Mouse (Mus musculus) right cerebral cortex, adult 2 months (tissue): Measurements from ENCODE around the gene Vopp1.
"Not testable (repeated sequence)": the region's sequence is repeated elsewhere in the genome, so short reads cannot be mapped to it uniquely, and the experiment has no call there.

Experiments
- DNase-seq, 2 experiments: peaks; one replicate each; pipeline ENCODE4 v3.0.0; 2021 to 2022; ENCODE audit warnings: low spot score in 2 of 2

Gene Vopp1

GRCm38 (mm10) chr6:57824422-57825258 lies at the start of gene Vopp1:
TSS of gene Vopp1 (minus strand) at chr6:57825159.
- peak; percentile 70 to 77 for DNase-seq

DNA sequence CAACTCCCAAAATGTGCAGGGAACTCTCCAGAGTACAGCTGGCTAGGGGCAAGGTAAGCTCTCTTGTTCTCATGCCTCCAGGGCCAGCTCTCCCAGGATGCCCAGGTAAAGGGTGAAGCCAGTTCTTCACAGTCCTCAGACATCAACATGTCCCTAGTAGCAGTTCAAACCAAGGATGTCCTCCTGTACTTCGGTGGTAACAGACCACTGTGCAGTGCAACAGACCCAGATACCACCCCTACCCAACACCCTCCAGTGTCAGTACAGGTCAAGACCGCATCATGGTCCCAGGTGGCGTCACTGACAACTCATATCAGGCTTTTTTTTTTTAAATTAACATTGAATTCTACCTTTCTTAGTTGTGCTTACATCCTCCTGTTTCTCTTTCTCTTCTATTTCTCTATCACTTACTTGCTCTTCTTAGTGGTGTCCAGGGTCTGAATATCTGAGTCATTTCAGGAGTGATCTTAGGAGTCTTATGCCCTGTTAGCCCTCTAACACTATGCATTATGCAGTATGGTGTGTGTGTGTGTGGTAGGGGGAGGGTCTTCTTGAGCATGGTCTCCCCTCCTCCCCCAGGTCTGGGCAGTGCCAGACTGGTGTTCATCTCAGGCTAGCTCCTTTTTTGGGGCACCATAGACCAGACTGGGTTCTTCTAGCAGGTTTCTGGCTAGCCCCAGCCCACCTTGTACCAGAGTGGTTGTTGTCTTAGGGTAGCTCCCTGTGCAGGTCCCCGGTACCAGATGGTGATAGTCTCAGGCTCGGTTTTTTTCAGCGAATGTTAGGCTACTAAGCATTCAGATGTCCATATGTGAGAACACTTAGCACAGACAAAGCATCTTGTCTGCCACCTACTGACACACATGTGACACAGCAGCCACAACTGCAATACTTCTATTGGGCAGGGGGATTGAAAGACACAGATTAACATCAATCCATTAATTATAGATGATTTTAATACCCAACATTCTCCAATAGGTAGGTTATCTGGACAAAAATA lies 34.4 kb upstream of the Vopp1 start:
- DNase-seq = peak; percentile 33 to 41

GRCm38 (mm10) chr6:57851177-57851576 lies 26.2 kb upstream of the Vopp1 start:
- DNase-seq = not testable (repeated sequence)

DNA sequence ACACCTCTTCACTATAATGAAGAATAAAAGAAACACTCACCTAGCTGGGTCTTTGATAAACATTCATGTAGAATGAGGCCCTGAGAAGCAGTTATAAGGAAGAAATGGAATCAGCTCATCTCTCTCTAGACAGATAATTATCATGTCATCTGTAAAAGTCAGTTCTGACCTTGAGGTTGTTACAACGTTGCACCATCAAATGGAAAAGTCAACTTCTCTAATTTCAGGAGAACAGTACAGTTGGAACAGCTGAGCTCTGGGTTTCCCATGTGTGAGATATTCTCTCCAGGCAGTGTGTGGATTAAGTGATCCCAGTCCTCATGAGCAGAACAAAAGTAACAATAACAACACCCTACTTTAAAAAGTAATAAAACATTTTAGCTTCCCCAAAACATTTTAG lies 25.3 kb upstream of the Vopp1 start, which contains the start of gene Vmn1r21:
Vmn1r21 (minus strand) TSS at position 58 of the 400 bp plus-strand sequence.
- DNase-seq = no peak

- no peak for DNase-seq
Observed at GRCm38 (mm10) chr6:57839693-57840408, 14.9 kb upstream of the Vopp1 start.

GRCm38 (mm10) chr6:57825259-57825715 lies 328 bp upstream of the Vopp1 start:
- no peak for DNase-seq

DNA sequence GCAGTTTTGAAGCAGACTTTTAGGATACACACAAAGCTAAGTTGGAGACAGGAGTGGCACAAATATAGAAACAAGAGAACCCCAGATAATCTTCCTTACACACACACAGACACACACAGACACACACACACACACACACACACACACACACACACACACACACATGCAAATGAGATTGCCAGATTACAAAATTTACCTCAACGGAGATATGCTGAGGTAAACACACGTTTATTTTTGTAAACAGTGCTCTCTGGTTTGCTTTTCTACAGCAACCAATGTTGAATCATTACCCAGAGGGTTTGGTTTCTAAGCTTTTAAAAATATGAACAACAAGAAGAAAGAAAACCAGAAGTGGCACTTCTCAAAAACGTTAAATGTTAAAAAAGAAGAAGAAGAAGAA lies 1.5 kb downstream of the Vopp1 start:
- DNase-seq = no peak

GRCm38 (mm10) chr6:57822648-57823410 lies 2.1 kb downstream of the Vopp1 start:
- no peak for DNase-seq

GRCm38 (mm10) chr6:57814436-57814940 lies 10.5 kb downstream of the Vopp1 start:
- DNase-seq = peak; percentile 36 to 51

DNA sequence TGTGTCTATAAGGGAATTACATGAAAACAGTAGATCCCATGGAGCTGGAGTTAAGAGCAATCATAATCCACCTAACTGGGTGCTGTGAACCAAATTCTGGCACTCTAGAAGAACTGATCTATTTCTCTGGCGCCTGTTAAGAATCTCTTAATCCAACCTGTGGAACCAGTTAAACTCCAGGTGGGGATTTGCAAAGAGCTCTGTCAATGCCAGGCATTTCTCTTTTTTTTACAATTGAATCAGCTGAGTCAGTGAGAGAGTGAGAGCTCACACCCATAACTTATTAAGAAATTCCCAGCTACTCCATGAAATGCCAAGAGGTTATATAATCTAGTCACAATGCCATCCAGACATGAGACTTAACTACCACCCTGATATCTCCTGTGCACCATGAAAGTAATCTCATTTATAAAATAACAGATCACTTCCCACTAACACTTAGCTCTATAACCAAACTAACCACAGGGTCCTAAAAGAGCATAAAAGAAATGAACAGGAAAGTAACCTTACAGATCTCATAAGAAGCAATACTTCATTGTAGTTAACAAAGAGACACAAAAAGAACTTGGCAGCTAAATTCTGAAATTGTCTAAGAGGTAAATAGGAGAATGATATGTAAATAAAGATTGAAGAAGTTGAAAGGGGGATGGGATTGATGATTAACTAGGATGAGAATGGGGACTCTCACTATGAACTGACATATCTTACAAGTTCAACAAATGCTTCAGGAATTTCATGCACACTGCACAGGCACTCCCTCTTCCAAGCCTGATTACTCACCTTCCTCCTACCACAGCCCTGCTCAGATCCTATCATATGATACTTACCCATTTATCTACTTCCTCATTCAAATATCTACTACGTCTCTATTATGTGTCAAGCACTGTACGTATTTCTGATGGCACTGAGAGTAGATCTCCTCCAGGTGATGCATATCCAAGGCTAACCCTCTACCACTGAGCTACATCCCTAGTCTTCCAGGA lies 12.9 kb downstream of the Vopp1 start:
- no peak for DNase-seq

GRCm38 (mm10) chr6:57805218-57806069 lies 19.5 kb downstream of the Vopp1 start:
- DNase-seq = no peak

GRCm38 (mm10) chr6:57803130-57803529 lies 21.8 kb downstream of the Vopp1 start:
- no peak for DNase-seq

DNA sequence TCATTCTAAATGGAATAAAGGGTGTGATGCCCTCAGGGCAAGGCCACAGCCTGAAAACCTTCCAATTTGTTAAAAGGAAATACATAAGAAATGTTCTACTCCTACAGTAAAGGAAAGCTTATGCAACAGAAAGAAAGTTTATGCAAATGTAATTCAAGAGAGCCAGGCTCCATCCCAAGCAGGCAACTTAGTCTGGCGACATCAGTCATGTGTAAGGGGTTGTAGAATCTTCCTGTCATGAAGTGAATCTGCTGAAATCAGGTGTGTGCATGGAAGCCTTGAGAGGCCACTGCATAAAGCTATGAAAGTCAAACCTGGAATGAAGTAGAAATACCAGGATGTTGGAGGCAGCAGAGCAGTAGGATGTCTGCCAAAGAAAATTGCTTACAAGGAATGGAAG lies 26.0 kb downstream of the Vopp1 start:
- DNase-seq = peak in 1 of 2 experiments; percentile 33

DNA sequence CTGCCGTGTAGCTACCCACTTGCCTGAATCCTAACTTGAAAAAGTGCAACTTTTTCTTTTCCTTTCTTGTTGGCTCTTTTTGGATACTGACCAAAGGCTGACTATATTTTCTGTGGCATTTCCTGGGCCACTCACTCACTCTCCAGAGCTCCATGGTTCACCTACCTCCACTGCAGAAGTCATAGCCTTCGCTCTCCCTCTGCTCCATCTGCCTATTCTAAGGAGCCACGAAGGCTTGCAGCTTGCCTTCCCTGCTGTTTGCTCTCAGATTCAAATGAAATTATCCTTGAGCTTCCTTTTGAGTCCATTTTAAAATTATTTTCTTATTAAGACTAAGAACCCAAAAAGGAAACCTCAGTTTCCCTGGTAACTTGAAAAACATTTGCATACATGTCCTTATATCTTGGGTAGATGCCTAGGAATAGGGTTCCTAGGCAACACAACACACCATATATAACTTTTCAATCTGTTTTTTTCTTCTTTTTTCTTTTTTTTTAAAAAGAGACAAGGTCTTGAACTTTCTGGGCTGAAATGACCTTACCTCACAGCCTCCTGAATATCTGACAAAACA lies 28.0 kb downstream of the Vopp1 start:
- DNase-seq = no peak

- no peak for DNase-seq
Observed at GRCm38 (mm10) chr6:57795835-57796234, 29.1 kb downstream of the Vopp1 start.

DNA sequence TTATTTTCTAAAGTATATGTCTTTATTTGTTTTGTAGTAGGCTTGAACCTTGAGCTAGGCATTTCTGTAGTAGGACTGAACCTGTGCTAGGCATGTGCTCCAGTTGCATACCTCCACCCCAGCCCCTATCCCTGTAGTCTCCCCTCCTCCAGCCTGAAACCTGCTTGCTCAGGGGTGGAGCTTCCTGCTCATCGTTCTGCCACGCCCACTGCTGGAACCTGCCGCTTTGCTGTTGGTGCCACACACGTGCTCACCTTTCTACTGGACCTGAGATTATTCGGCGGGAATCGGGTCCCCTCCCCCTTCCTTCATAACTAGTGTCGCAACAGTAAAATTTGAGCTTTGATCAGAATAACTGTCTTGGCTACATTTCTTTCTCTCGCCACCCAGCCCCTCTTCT lies 32.1 kb downstream of the Vopp1 start:
- not testable (repeated sequence) for DNase-seq

GRCm38 (mm10) chr6:57790542-57790941 lies 34.4 kb downstream of the Vopp1 start:
- no peak for DNase-seq

GRCm38 (mm10) chr6:57787376-57787775 lies 37.6 kb downstream of the Vopp1 start:
- no peak for DNase-seq
